Mouse (Mus musculus) lung, postnatal 0 days (tissue): ENCODE data around the gene 4931406P16Rik.

ENCODE experiments used
- CTCF ChIP-seq: IDR thresholded peaks from 2 replicates; pipeline ENCODE4 v1.5.1; 2016; ENCODE audit warnings: antibody characterized with exemption, mild to moderate bottlenecking
- EP300 ChIP-seq: IDR thresholded peaks from 2 replicates; pipeline ENCODE4 v1.6.1; 2016; ENCODE audit warnings: antibody characterized with exemption, mild to moderate bottlenecking, control low read depth

- no peak for TF ChIP-seq CTCF
- TF ChIP-seq EP300, result no peak
Observed at GRCm38 (mm10) chr7:34250738-34251137, 62.6 kb downstream of the 4931406P16Rik start, which contains the start of gene Gm6096.
